Mouse (Mus musculus) limb, embryonic 12.5 days (tissue): ENCODE data around the gene Mapk7. TPM values are rescaled to one million over a fixed set of nuclear protein-coding genes. Genes with fewer than 3 reads are reported as not detected.

ENCODE experiments used
- ATAC-seq: fragments of 200-750 bp; cut with Nextera tagmentation; 2 replicates; pipeline ENCODE4 v1.8.0; 2017; ENCODE audit warnings: low read depth, moderate TSS enrichment; ENCODE audit not compliant: insufficient number of reproducible peaks, insufficient read depth, low FRiP score, low TSS enrichment
- H3K27ac ChIP-seq: fragments of 300-500 bp; sonication (generic); 2 replicates; pipeline ENCODE4 v1.5.1; 2016; ENCODE audit warnings: mild to moderate bottlenecking, moderate library complexity
- H3K27me3 ChIP-seq: fragments of 300-500 bp; sonication (generic); 2 replicates; pipeline ENCODE4 v1.6.1; 2016; ENCODE audit warnings: mild to moderate bottlenecking, moderate library complexity
- H3K36me3 ChIP-seq: fragments of 300-500 bp; sonication (generic); 2 replicates; pipeline ENCODE4 v1.6.1; 2016; ENCODE audit warnings: mild to moderate bottlenecking, moderate library complexity
- H3K4me1 ChIP-seq: fragments of 300-500 bp; sonication (generic); replicated peaks from 2 replicates; pipeline ENCODE4 v1.6.1; 2016
- H3K4me2 ChIP-seq: fragments of 300-500 bp; sonication (generic); 2 replicates; pipeline ENCODE4 v1.6.1; 2016; ENCODE audit warnings: mild to moderate bottlenecking, moderate library complexity
- H3K4me3 ChIP-seq: fragments of 300-500 bp; sonication (generic); replicated peaks from 2 replicates; pipeline ENCODE4 v1.5.1; 2016; ENCODE audit warnings: mild to moderate bottlenecking
- H3K9ac ChIP-seq: fragments of 300-500 bp; sonication (generic); replicated peaks from 2 replicates; pipeline ENCODE4 v1.6.1; 2016; ENCODE audit warnings: mild to moderate bottlenecking, moderate library complexity
- H3K9me3 ChIP-seq: fragments of 300-500 bp; sonication (generic); 2 replicates; pipeline ENCODE4 v1.6.1; 2016; ENCODE audit warnings: mild to moderate bottlenecking, moderate library complexity
- WGBS: fragments of 180-500 bp; shearing (Covaris S2); methylation state at CpG from one replicate; pipeline ENCODE4 v1.1.7; 2016; 5-methylcytosine and 5-hydroxymethylcytosine counted together
- polyA plus RNA-seq: library from polyadenylated mRNA; unstranded; fragments of >200 nt; fragmentation: Nextera tagmentation; extraction: Ambion mirVana; gene quantifications from 2 replicates; pipeline ENCODE4 v1.2.1, GENCODE M21; 2016

Gene Mapk7
- polyA plus RNA-seq, 1 experiment from 2014 or later = 85.0 TPM

DNA sequence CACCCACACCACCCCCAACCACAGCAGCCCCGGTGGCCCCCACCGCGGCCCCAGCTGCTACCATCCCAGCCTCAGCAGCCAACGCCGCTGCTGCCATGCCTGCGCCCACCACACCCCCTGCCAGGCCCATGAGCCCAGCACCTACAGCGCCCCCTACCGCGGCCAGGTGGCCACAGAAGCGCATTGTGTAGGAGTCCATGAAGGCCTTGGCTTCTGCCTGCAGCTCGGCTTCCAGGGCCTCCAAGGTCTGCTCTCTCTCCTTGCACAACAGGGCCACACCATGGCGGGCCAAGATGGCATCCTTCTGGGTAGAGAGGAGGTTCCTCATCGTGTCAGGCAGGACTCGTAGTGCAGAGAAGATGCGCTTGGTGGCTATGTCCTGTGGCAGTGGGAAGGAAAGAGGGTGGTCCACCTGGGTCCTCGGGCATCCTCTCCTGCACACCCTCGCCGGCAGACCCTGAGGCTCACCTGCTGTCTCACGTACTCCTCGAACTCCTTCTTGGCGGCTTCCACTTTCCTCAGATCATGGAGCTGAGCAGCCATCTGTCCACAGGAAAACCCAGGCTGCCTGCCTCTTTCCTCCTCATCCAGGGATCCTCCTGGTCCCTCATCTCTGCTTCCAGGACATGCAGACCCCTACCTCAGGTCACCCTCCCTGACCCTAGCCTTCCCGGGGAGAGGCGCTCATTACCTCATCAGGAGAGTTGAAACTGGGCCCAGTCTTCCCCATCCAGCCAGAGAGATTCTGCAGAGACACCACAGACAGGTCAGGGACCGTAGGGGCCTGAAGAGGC, 44.5 kb downstream of the Mapk7 start:
- no peaks in the 10 kb centered on the region for H3K9me3 ChIP-seq
- H3K4me1 ChIP-seq = peaks cover 33% of the 10 kb centered on the region
- no peak overlapping the region for H3K4me2 ChIP-seq
- peaks cover 5% of the 10 kb centered on the region; the same call in 1 of the 2 replicates for H3K27me3 ChIP-seq
- ATAC-seq = no peak
- H3K36me3 ChIP-seq = no peaks in the 10 kb centered on the region
- H3K9ac ChIP-seq = no peak overlapping the region
- H3K27ac ChIP-seq = peak overlapping the region; percentile 23; the same call in 1 of the 2 replicates
- WGBS = 73% methylated on average over 24 of the region's 24 CpGs
- H3K4me3 ChIP-seq = no peak overlapping the region

DNA sequence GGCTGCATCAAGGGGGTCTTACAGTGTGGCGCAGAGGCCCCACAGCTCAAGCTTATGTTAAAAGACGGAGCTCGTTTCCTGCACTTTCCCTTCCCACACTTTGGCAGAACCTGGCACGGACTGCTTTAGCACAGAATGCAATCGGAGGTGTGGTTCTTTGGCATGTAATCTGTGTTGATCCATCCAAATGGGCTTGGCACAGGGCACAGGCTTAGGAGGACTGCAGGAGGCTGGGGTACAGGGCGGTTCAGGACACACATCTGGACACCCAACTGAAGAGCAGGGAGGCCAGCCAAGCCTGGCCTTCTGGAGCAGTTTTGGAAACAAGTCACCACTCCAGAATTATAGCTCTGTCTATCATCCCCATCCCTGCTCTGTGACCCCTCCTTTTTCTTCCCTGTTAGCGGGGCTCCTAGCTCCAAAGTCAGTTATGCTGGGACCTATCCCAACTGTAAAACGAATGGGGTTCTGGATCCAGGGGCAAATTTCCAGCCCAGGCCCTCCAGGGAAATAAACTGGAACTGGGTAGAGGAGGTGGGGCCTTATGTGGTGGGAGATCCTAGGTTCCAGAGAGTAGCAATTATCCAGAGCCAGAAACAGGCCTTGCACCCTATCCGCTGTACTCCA, 45.5 kb downstream of the Mapk7 start:
- Histone ChIP-seq H3K4me3 (no peak overlapping the region), H3K27me3 (peaks cover 2% of the 10 kb centered on the region; the same call in 1 of the 2 replicates), H3K9ac (no peak overlapping the region), H3K36me3 (no peaks in the 10 kb centered on the region), H3K4me1 (peaks cover 27% of the 10 kb centered on the region), H3K4me2 (no peak overlapping the region), H3K27ac (peak overlapping the region; percentile 73), H3K9me3 (no peaks in the 10 kb centered on the region)
- ATAC-seq = no peak
- 62% methylated on average over 9 of the region's 9 CpGs for WGBS

DNA sequence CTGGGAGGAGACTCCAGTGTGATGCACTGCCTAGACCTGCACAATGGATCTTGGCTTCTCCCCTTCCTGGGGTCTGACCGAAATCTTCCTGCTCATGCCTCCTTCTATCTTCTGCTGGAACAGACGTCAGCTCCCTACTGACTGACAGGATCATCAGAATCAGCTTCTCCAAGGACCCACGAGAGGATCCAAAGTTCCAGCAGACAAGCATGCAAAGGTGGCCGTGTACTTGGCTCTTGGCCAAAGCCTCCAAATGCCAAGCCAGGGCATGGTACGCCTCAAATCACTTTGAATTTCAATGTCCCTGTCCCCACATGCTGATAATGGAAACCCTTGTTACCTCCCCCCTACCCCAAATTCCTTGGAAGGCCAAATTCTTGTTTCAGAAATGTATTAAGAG, 46.2 kb downstream of the Mapk7 start:
- H3K36me3 ChIP-seq = no peaks in the 10 kb centered on the region
- H3K27ac ChIP-seq = no peak overlapping the region
- no peaks in the 10 kb centered on the region for H3K9me3 ChIP-seq
- H3K4me2 ChIP-seq = no peak overlapping the region
- H3K9ac ChIP-seq = no peak overlapping the region
- H3K4me3 ChIP-seq = no peak overlapping the region
- H3K4me1 ChIP-seq = peaks cover 22% of the 10 kb centered on the region
- 77% methylated on average over 5 of the region's 5 CpGs for WGBS
- H3K27me3 ChIP-seq = no peaks in the 10 kb centered on the region; the same call in 1 of the 2 replicates
- no peak for ATAC-seq

DNA sequence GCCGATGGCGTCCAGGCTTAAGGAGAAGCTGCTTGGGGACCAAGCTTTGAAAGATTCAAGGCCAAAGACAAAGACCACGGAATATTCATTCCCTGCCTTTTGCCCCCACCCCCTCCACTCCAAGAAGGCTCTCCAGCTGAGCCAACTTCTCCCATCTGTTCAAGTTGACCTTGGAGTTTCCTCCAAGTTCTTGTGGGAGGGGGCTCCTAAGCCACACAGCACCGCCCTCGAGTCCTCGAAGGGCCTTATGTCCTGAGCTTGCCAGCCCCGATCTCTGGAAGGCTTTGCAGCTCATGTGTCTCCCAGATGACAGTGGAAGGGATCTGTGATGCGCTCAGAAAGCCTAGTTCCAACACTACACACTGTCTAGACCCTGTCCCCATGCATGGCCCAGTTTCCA, 46.9 kb downstream of the Mapk7 start:
- Histone ChIP-seq H3K27ac (no peak overlapping the region), H3K9me3 (no peaks in the 10 kb centered on the region), H3K9ac (no peak overlapping the region), H3K27me3 (no peaks in the 10 kb centered on the region; the same call in 1 of the 2 replicates), H3K4me3 (no peak overlapping the region), H3K4me2 (no peak overlapping the region), H3K4me1 (peaks cover 22% of the 10 kb centered on the region), H3K36me3 (no peaks in the 10 kb centered on the region)
- 82% methylated on average over 8 of the region's 8 CpGs for WGBS
- no peak for ATAC-seq

DNA sequence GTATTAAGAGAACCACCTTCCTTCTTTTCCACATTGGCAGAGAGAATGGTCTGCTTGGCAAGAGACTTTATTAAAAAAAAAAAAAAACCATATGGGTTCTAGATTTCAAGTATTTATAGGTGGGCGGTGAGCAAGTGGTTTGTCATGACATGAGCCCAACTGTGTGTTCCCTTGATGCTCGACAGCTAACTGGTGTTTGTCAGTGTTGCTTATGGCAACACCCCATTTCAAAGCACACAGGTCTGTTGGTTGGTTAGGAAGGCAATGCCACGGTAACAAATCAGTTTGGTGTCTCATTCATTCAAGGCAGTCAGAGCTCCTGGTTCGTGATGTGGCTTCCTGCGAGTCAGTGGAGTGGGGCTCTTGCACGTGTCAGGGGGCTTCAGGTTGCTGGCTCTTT, 50.4 kb downstream of the Mapk7 start:
- Histone ChIP-seq H3K9me3 (no peaks in the 10 kb centered on the region), H3K4me1 (peaks cover 8% of the 10 kb centered on the region), H3K27me3 (no peaks in the 10 kb centered on the region), H3K4me2 (no peak overlapping the region), H3K9ac (no peak overlapping the region), H3K27ac (no peak overlapping the region), H3K4me3 (no peak overlapping the region), H3K36me3 (no peaks in the 10 kb centered on the region)
- 91% methylated on average over 6 of the region's 6 CpGs for WGBS
- no peak for ATAC-seq

DNA sequence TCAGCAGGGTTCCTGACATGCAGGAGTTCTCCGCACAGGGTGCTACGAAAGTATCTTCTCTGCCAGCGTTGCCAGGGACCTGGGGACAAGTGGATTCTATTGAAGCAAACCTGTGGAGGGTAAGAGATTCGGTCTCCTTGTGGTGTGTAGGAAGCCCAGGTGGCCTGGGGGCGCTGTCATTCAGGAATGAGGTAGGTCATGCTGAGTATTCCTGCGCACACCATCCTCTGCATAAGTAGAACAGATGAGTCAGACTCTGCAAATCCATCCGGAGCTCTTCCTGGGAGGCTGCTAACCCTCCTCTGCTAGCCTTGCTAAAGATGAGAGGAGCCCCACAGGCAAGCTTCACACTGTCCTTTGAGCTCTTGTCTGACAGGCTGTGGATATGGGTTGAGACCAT, 52.5 kb downstream of the Mapk7 start:
- H3K9ac ChIP-seq = no peak overlapping the region
- no peak for ATAC-seq
- H3K9me3 ChIP-seq = no peaks in the 10 kb centered on the region
- no peak overlapping the region for H3K27ac ChIP-seq
- H3K4me3 ChIP-seq = no peak overlapping the region
- H3K4me2 ChIP-seq = no peak overlapping the region
- 83% methylated on average over 7 of the region's 7 CpGs for WGBS
- no peaks in the 10 kb centered on the region for H3K36me3 ChIP-seq
- peaks cover 1% of the 10 kb centered on the region; the same call in 1 of the 2 replicates for H3K4me1 ChIP-seq
- H3K27me3 ChIP-seq = no peaks in the 10 kb centered on the region

DNA sequence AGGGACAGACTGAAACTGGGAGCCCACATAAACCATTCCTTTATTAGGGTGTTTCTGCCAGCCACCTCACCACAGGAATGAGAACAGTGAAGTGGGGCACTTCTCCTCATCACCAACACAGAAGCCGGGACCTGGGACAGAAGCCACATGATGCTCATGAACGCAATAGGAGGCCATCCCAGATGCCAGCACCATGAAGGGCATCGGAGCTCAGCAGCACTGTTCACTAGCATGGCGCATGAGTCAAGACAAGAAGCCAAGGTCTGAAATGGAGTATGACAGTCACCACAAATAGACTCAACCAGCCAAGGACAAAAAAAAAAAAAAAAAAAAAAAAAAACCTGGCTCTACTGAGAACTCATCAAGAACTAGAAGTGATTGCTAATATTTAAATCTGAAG, 53.8 kb downstream of the Mapk7 start:
- ATAC-seq = no peak
- 96% methylated on average over 4 of the region's 4 CpGs for WGBS
- H3K9me3 ChIP-seq = no peaks in the 10 kb centered on the region
- no peaks in the 10 kb centered on the region for H3K36me3 ChIP-seq
- H3K4me3 ChIP-seq = no peak overlapping the region
- H3K27ac ChIP-seq = no peak overlapping the region
- H3K4me1 ChIP-seq = peaks cover 12% of the 10 kb centered on the region
- no peak overlapping the region for H3K4me2 ChIP-seq
- H3K9ac ChIP-seq = no peak overlapping the region
- H3K27me3 ChIP-seq = no peaks in the 10 kb centered on the region

DNA sequence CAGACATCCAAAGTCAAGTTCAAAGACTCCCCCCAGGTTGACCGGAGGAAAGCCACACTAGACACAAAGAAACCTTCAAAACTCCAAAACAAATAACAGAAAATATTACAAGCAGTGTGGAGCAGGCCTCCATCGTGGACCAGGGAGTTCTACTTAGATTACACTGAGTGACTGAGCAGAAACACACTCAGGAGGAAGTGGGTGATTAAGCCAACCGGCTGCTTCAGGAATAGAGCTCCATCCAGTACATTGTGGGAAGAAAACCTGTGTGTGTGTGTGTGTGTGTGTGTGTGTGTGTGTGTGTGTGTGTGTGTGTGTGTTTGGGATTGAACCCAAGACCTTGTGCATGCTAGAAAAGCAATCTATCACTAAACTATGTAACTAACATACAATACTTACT, 55.0 kb downstream of the Mapk7 start:
- H3K4me1 ChIP-seq = peaks cover 16% of the 10 kb centered on the region
- H3K27me3 ChIP-seq = no peaks in the 10 kb centered on the region
- no peaks in the 10 kb centered on the region for H3K9me3 ChIP-seq
- H3K4me3 ChIP-seq = no peak overlapping the region
- no peaks in the 10 kb centered on the region for H3K36me3 ChIP-seq
- no peak overlapping the region for H3K9ac ChIP-seq
- no peak overlapping the region for H3K4me2 ChIP-seq
- ATAC-seq = no peak
- no peak overlapping the region for H3K27ac ChIP-seq
- 59% methylated on average over 3 of the region's 3 CpGs for WGBS

Other genes with a start within 250 kb of the Mapk7 start
- 20.4 and 24.3 TPM in 2 replicates for gene Aldh3a2, start 226.9 kb downstream of the Mapk7 start, polyA plus RNA-seq
- gene Slc47a2, start 151.5 kb downstream of the Mapk7 start, polyA plus RNA-seq = not detected in 2 replicates
- 0.08 TPM in 1 of 2 replicates, not detected in the other for gene Slc47a1, start 116.1 kb downstream of the Mapk7 start, polyA plus RNA-seq
- gene Rnf112, start 40.3 kb downstream of the Mapk7 start, polyA plus RNA-seq = 0.63 and 0.69 TPM in 2 replicates
- 198 and 239 TPM in 2 replicates for gene Mfap4, start 9.0 kb downstream of the Mapk7 start, polyA plus RNA-seq
- gene B9d1, start 10.7 kb upstream of the Mapk7 start, polyA plus RNA-seq = 37.5 and 38.5 TPM in 2 replicates
- gene Epn2, start 85.3 kb upstream of the Mapk7 start, polyA plus RNA-seq = 26.7 and 28.5 TPM in 2 replicates
- 5.4 and 6.1 TPM in 2 replicates for gene Grap, start 158.9 kb upstream of the Mapk7 start, polyA plus RNA-seq
- gene Fam83g, start 189.7 kb upstream of the Mapk7 start, polyA plus RNA-seq = 2.2 and 2.6 TPM in 2 replicates
- 0.14 TPM in 2 replicates for gene Slc5a10, start 226.4 kb upstream of the Mapk7 start, polyA plus RNA-seq